Mouse (Mus musculus) liver, embryonic 14.5 days (tissue): Measurements from ENCODE around the gene Gm5799.
"Not testable (repeated sequence)": the region's sequence is repeated elsewhere in the genome, so short reads cannot be mapped to it uniquely, and the experiment has no call there.

ENCODE experiments used
- CTCF ChIP-seq: IDR thresholded peaks from 2 replicates; pipeline ENCODE4 v1.5.1; 2016; ENCODE audit warnings: antibody characterized with exemption, low read depth, control low read depth
- EP300 ChIP-seq: IDR thresholded peaks from 2 replicates; pipeline ENCODE4 v1.6.1; 2016; ENCODE audit warnings: antibody characterized with exemption, low read depth

GRCm38 (mm10) chr14:43546281-43546680 lies 2.9 kb downstream of the Gm5799 start:
- TF ChIP-seq CTCF, EP300: not testable (repeated sequence)
